12 mouse cellular contexts compared by ENCODE assay signal in genomic region chr8:120234457-120234856, GRCm38 (mm10). TPM values are rescaled to one million over a fixed set of nuclear protein-coding genes. Genes with fewer than 3 reads are reported as not detected.
A peak's percentile ranks its signal among the peaks of the same experiment; 100 is the strongest.
DNase-seq lines count a peak whose midpoint lies in the region; ATAC-seq and TF ChIP-seq lines count a peak whose summit lies in the region.
"Had no signal": no experiment of that assay in that cellular context is flagged by ENCODE, and none has a peak within 500 bp of the region (broad histone marks: within the 10 kb centered on the region; RNA-seq: fewer than 3 reads in every experiment).

No protein-coding gene starts in this region.

- peaks cover 16% of the 10 kb centered on the region for H3K4me1 ChIP-seq in lung, adult 2 months (ENCODE audit: control insufficient read depth, insufficient read depth, low read length)
- peaks cover 38% of the 10 kb centered on the region for H3K4me1 ChIP-seq in forebrain, embryonic 14.5 days (ENCODE audit: control insufficient read depth, insufficient read depth, low read length)
- H3K4me1 ChIP-seq in limb, embryonic 14.5 days (ENCODE audit: control insufficient read depth, insufficient read depth, low read length), result peaks cover 58% of the 10 kb centered on the region

- peak overlapping the region; percentile 41; the same call in 1 of the 2 replicates for H3K9ac ChIP-seq in forebrain, embryonic 14.5 days (ENCODE audit: low read length)
- no peak overlapping the region; the same call in 1 of the 2 replicates for H3K9ac ChIP-seq in limb, embryonic 14.5 days (ENCODE audit: low read depth, low read length, severe bottlenecking)

- H3K4me2 ChIP-seq in forebrain, embryonic 14.5 days (ENCODE audit: low read length), result no peak overlapping the region
- H3K4me2 ChIP-seq in limb, embryonic 14.5 days (replicated peaks; ENCODE audit: low read depth, low read length, severe bottlenecking), result peak overlapping the region; percentile 31

- TF ChIP-seq CTCF in lung, adult 2 months (IDR thresholded peaks at IDR 0.05; ENCODE audit: insufficient read depth, low read length), result no peak

- ATAC-seq in forebrain, embryonic 14.5 days, result peak; percentile 41; the same call in 1 of the 2 replicates
- no peak for ATAC-seq in limb, embryonic 14.5 days (ENCODE audit: low FRiP score, low read depth)

- no peaks in the 10 kb centered on the region for H3K36me3 ChIP-seq in forebrain, embryonic 14.5 days (ENCODE audit: control insufficient read depth, insufficient read depth, low read length)
- peaks cover 23% of the 10 kb centered on the region for H3K36me3 ChIP-seq in limb, embryonic 14.5 days (ENCODE audit: control insufficient read depth, insufficient read depth, low read length)

- TF ChIP-seq POLR2A in lung, adult 2 months (IDR thresholded peaks at IDR 0.05; ENCODE audit: borderline replicate concordance, extremely low read depth, low read depth, low read length), result no peak
- no peak for TF ChIP-seq POLR2A in limb, embryonic 14.5 days (IDR thresholded peaks at IDR 0.05; ENCODE audit: borderline replicate concordance, extremely low read depth, insufficient read depth, insufficient read length)

- 57% methylated on average over 12 of the region's 12 CpGs for WGBS in lung, adult 2 months
- WGBS in forebrain, embryonic 14.5 days, result 47% methylated on average over 12 of the region's 12 CpGs
- WGBS in limb, embryonic 14.5 days, result 44% methylated on average over 12 of the region's 12 CpGs

- no peak overlapping the region for H3K4me3 ChIP-seq in lung, adult 2 months (replicated peaks; ENCODE audit: extremely low read depth, low read depth, low read length)
- no peak overlapping the region for H3K4me3 ChIP-seq in forebrain, embryonic 14.5 days (ENCODE audit: low read depth, low read length)
- no peak overlapping the region for H3K4me3 ChIP-seq in limb, embryonic 14.5 days (replicated peaks; ENCODE audit: low read length)
- H3K4me3 ChIP-seq: myocyte had no signal

- H3K9me3 ChIP-seq in forebrain, embryonic 14.5 days (replicated peaks; ENCODE audit: control insufficient read depth, low read length), result no peaks in the 10 kb centered on the region
- no peaks in the 10 kb centered on the region for H3K9me3 ChIP-seq in limb, embryonic 14.5 days (ENCODE audit: control insufficient read depth, low read length)

- peaks cover 12% of the 10 kb centered on the region for H3K27me3 ChIP-seq in forebrain, embryonic 14.5 days (replicated peaks; ENCODE audit: control insufficient read depth, insufficient read depth, low read length)
- H3K27me3 ChIP-seq in limb, embryonic 14.5 days (ENCODE audit: control insufficient read depth, insufficient read depth, low read length), result no peaks in the 10 kb centered on the region
- H3K27me3 ChIP-seq: CH12.LX had no signal

- H3K27ac ChIP-seq in forebrain, embryonic 14.5 days (ENCODE audit: low read depth, low read length), result 0 out of 2 replicates have a peak overlapping the region, but pooled peaks have one; percentile 27
- H3K27ac ChIP-seq in limb, embryonic 14.5 days (replicated peaks; ENCODE audit: low read depth, low read length), result no peak overlapping the region

- intact Hi-C loops in gastrocnemius, postnatal 14 days (cut with DNase I; ENCODE audit: low total_unique reads), result no loop called here

- DNase-seq in gastrocnemius, postnatal 25 days, result peak; percentile 53
- no peak for DNase-seq in gastrocnemius, postnatal 14 days
- DNase-seq in lung, postnatal 4 days, result peak; percentile 38 to 58
- no peak for DNase-seq in lung, adult 2 months
- DNase-seq in forebrain, embryonic 14.5 days (ENCODE audit: low spot score), result peak; percentile 65
- DNase-seq in limb, embryonic 14.5 days (ENCODE audit: low spot score), result no peak
- no peak for DNase-seq in B cell, adult 2 months
- no peak for DNase-seq in thymus, postnatal 10 days (ENCODE audit: low spot score in 2 of 2)
- DNase-seq: embryo, embryonic 11 days had no signal

RNA-seq across cellular contexts. Expression of gene Gse1, which starts 6.2 kb away (rescaled TPM):
- total RNA-seq in gastrocnemius, postnatal 25 days (2021), result 10 to 100 TPM; 23.1 to 27.1 TPM
- 10 to 100 TPM; 22.7 to 28.7 TPM for total RNA-seq in gastrocnemius, postnatal 14 days (2021)
- 35.6 and 39.6 TPM in 2 replicates for polyA plus RNA-seq in lung, adult 2 months (2012; rRNA removed)
- polyA plus RNA-seq in forebrain, embryonic 14.5 days (2014; fragmentation: Nextera tagmentation; extraction: Ambion mirVana), result 22.6 and 33.6 TPM in 2 replicates
- 32.6 and 43.9 TPM in 2 replicates for polyA plus RNA-seq in limb, embryonic 14.5 days (2012; rRNA removed)
- 10.2 and 10.3 TPM in 2 replicates for polyA plus RNA-seq in limb, embryonic 14.5 days (2014; fragmentation: Nextera tagmentation; extraction: Ambion mirVana)

RNA-seq across cellular contexts. Expression of gene Fam92b, which starts 57.2 kb away (rescaled TPM):
- total RNA-seq in gastrocnemius, postnatal 25 days (2021), result not detected
- not detected for total RNA-seq in gastrocnemius, postnatal 14 days (2021)
- polyA plus RNA-seq in lung, adult 2 months (2012; rRNA removed), result 9.0 and 10.2 TPM in 2 replicates
- polyA plus RNA-seq in forebrain, embryonic 14.5 days (2014; fragmentation: Nextera tagmentation; extraction: Ambion mirVana), result 2.3 and 2.4 TPM in 2 replicates
- polyA plus RNA-seq in limb, embryonic 14.5 days (2012; rRNA removed), result not detected in 2 replicates
- polyA plus RNA-seq in limb, embryonic 14.5 days (2014; fragmentation: Nextera tagmentation; extraction: Ambion mirVana), result not detected in 2 replicates
- total RNA-seq: CH12.LX; liver, adult 2 months had no signal
- polyA plus RNA-seq: liver, adult 2 months; myocyte had no signal

Comparison
In these comparisons a context has a peak if more than half of its experiments do, and no peak if none do; other contexts are left out.
1. DNase-seq: peak in gastrocnemius, postnatal 25 days (single experiment), lung, postnatal 4 days (2 of 2) and forebrain, embryonic 14.5 days (single experiment); none in gastrocnemius, postnatal 14 days (single experiment), lung, adult 2 months (single experiment), limb, embryonic 14.5 days (single experiment), B cell, adult 2 months (0 of 2) and thymus, postnatal 10 days (0 of 2).